Mouse (Mus musculus): ENCODE data around the gene 4932438A13Rik. TPM values are rescaled to one million over a fixed set of nuclear protein-coding genes. Genes with fewer than 3 reads are reported as not detected.

Gene 4932438A13Rik
- polyA plus RNA-seq, 1 experiment from 2014 or later: 15.8 TPM

GRCm38 (mm10) chr3:36840650-36841555, 22.0 kb upstream of the 4932438A13Rik start:
- ATAC-seq: peak; percentile 78
- no peaks in the 10 kb centered on the region for H3K36me3 ChIP-seq (replicated peaks; ENCODE audit: insufficient read depth, low read length)

GRCm38 (mm10) chr3:36853733-36854440, 9.0 kb upstream of the 4932438A13Rik start:
- ATAC-seq (peak; percentile 82), DNase-seq (peak; percentile 31)
- H3K27ac ChIP-seq (ENCODE audit: low read depth): peak overlapping the region; percentile 75
- WGBS (ENCODE audit: insufficient replicate concordance): 14% methylated on average over 10 of the region's 10 CpGs
- no peak overlapping the region for H3K9ac ChIP-seq (replicated peaks)
- H3K36me3 ChIP-seq (replicated peaks; ENCODE audit: insufficient read depth, low read length): no peaks in the 10 kb centered on the region
- H3K4me1 ChIP-seq (ENCODE audit: insufficient read depth): no peaks in the 10 kb centered on the region; the same call in 1 of the 2 replicates
- peak; percentile 81 for TF ChIP-seq EP300 (IDR thresholded peaks at IDR 0.05; ENCODE audit: low read depth)
- TF ChIP-seq CTCF (IDR thresholded peaks at IDR 0.05; ENCODE audit: low read depth): 0 out of 2 replicates have a peak, but pooled peaks have one; percentile 17
- peak overlapping the region; percentile 62 for H3K4me2 ChIP-seq (ENCODE audit: low read depth, low read length)
- H3K9me3 ChIP-seq (ENCODE audit: low read length): no peaks in the 10 kb centered on the region
- H3K4me3 ChIP-seq (ENCODE audit: low read depth, low read length): peak overlapping the region; percentile 19; the same call in 1 of the 2 replicates
- H3K27me3 ChIP-seq (ENCODE audit: insufficient read depth, low read length): no peaks in the 10 kb centered on the region

More at GRCm38 (mm10) chr3:36840650-36841555, 22.0 kb upstream of the 4932438A13Rik start:
- H3K4me2 ChIP-seq (ENCODE audit: low read depth, low read length): peak overlapping the region; percentile 38
- H3K9ac ChIP-seq (replicated peaks): no peak overlapping the region
- peak; percentile 93 for TF ChIP-seq CTCF (IDR thresholded peaks at IDR 0.05; ENCODE audit: low read depth)
- TF ChIP-seq EP300 (IDR thresholded peaks at IDR 0.05; ENCODE audit: low read depth): no peak
- no peak overlapping the region for H3K4me3 ChIP-seq (ENCODE audit: low read depth, low read length)
- no peaks in the 10 kb centered on the region for H3K27me3 ChIP-seq (ENCODE audit: insufficient read depth, low read length)
- no peaks in the 10 kb centered on the region for H3K4me1 ChIP-seq (ENCODE audit: insufficient read depth)
- H3K9me3 ChIP-seq (ENCODE audit: low read length): no peaks in the 10 kb centered on the region
- no peak overlapping the region for H3K27ac ChIP-seq (ENCODE audit: low read depth)
- 16% methylated on average over 12 of the region's 12 CpGs for WGBS (ENCODE audit: insufficient replicate concordance)
- peak; percentile 67 for DNase-seq

GRCm38 (mm10) chr3:36861411-36862410, 1.2 kb upstream of the 4932438A13Rik start:
- no peaks in the 10 kb centered on the region for H3K27me3 ChIP-seq (ENCODE audit: insufficient read depth, low read length)
- H3K9me3 ChIP-seq (ENCODE audit: low read length): no peaks in the 10 kb centered on the region
- DNase-seq (no peak), ATAC-seq (no peak)
- no peak for TF ChIP-seq CTCF (IDR thresholded peaks at IDR 0.05; ENCODE audit: low read depth)
- peaks cover 10% of the 10 kb centered on the region for H3K4me1 ChIP-seq (ENCODE audit: insufficient read depth)
- peak overlapping the region; percentile 94 for H3K27ac ChIP-seq (ENCODE audit: low read depth)
- H3K9ac ChIP-seq (replicated peaks): no peak overlapping the region
- WGBS (ENCODE audit: insufficient replicate concordance): 68% methylated on average over 3 of the region's 3 CpGs
- H3K36me3 ChIP-seq (replicated peaks; ENCODE audit: insufficient read depth, low read length): peaks cover 17% of the 10 kb centered on the region
- peak overlapping the region; percentile 78 for H3K4me3 ChIP-seq (ENCODE audit: low read depth, low read length)
- H3K4me2 ChIP-seq (ENCODE audit: low read depth, low read length): peak overlapping the region; percentile 71

GRCm38 (mm10) chr3:36863427-36863826, 523 bp downstream of the 4932438A13Rik start:
- Histone ChIP-seq H3K4me3 (ENCODE audit: low read depth, low read length) (peak overlapping the region; percentile 78), H3K4me1 (ENCODE audit: insufficient read depth) (peaks cover 10% of the 10 kb centered on the region), H3K27ac (ENCODE audit: low read depth) (peak overlapping the region; percentile 94), H3K36me3 (replicated peaks; ENCODE audit: insufficient read depth, low read length) (peaks cover 21% of the 10 kb centered on the region), H3K27me3 (ENCODE audit: insufficient read depth, low read length) (no peaks in the 10 kb centered on the region), H3K9me3 (ENCODE audit: low read length) (no peaks in the 10 kb centered on the region), H3K4me2 (ENCODE audit: low read depth, low read length) (peak overlapping the region; percentile 71), H3K9ac (replicated peaks) (peak overlapping the region; percentile 82)
- WGBS (ENCODE audit: insufficient replicate concordance): 1% methylated on average over 22 of the region's 23 CpGs
- peak; percentile 59 for ATAC-seq
- no peak for DNase-seq
- TF ChIP-seq EP300 (IDR thresholded peaks at IDR 0.05; ENCODE audit: low read depth) (no peak), CTCF (IDR thresholded peaks at IDR 0.05; ENCODE audit: low read depth) (no peak)

- WGBS (ENCODE audit: insufficient replicate concordance): 47% methylated on average over 4 of the region's 4 CpGs
- TF ChIP-seq CTCF (IDR thresholded peaks at IDR 0.05; ENCODE audit: low read depth) (no peak), EP300 (IDR thresholded peaks at IDR 0.05; ENCODE audit: low read depth) (no peak)
- peak overlapping the region; percentile 71 for H3K4me2 ChIP-seq (ENCODE audit: low read depth, low read length)
- ATAC-seq (no peak), DNase-seq (no peak)
- peak overlapping the region; percentile 94; the same call in 1 of the 2 replicates for H3K27ac ChIP-seq (ENCODE audit: low read depth)
- H3K4me3 ChIP-seq (ENCODE audit: low read depth, low read length): peak overlapping the region; percentile 78
- H3K9me3 ChIP-seq (ENCODE audit: low read length): no peaks in the 10 kb centered on the region
- H3K4me1 ChIP-seq (ENCODE audit: insufficient read depth): peaks cover 10% of the 10 kb centered on the region
- H3K27me3 ChIP-seq (ENCODE audit: insufficient read depth, low read length): no peaks in the 10 kb centered on the region
- peak overlapping the region; percentile 82 for H3K9ac ChIP-seq (replicated peaks)
- H3K36me3 ChIP-seq (replicated peaks; ENCODE audit: insufficient read depth, low read length): peaks cover 21% of the 10 kb centered on the region
Measured at GRCm38 (mm10) chr3:36863881-36864280, 977 bp downstream of the 4932438A13Rik start.
